Comparison of ENCODE assay signal across 9 mouse cellular contexts in genomic region chr3:131105362-131105761, GRCm38 (mm10). TPM values are rescaled to one million over a fixed set of nuclear protein-coding genes. Genes with fewer than 3 reads are reported as not detected.
A peak's percentile ranks its signal among the peaks of the same experiment; 100 is the strongest.
DNase-seq lines count a peak whose midpoint lies in the region; ATAC-seq and TF ChIP-seq lines count a peak whose summit lies in the region.
"Had no signal": no experiment of that assay in that cellular context is flagged by ENCODE, and none has a peak within 500 bp of the region (broad histone marks: within the 10 kb centered on the region; RNA-seq: fewer than 3 reads in every experiment).

No protein-coding gene starts in this region.

- 63% methylated on average over 8 of the region's 8 CpGs for WGBS in heart, embryonic 13.5 days
- WGBS in neural tube, embryonic 11.5 days: 32% methylated on average over 8 of the region's 8 CpGs
- 30% methylated on average over 8 of the region's 8 CpGs for WGBS in limb, embryonic 14.5 days

- no peak for TF ChIP-seq POLR2A in limb, embryonic 14.5 days (IDR thresholded peaks at IDR 0.05; ENCODE audit: borderline replicate concordance, extremely low read depth, insufficient read depth, insufficient read length)

- no peaks in the 10 kb centered on the region for H3K9me3 ChIP-seq in heart, embryonic 13.5 days
- no peaks in the 10 kb centered on the region for H3K9me3 ChIP-seq in neural tube, embryonic 11.5 days (ENCODE audit: control insufficient read depth, low read length)
- H3K9me3 ChIP-seq in limb, embryonic 14.5 days (ENCODE audit: control insufficient read depth, low read length): no peaks in the 10 kb centered on the region

- H3K36me3 ChIP-seq in heart, embryonic 13.5 days: no peaks in the 10 kb centered on the region
- no peaks in the 10 kb centered on the region for H3K36me3 ChIP-seq in neural tube, embryonic 11.5 days (ENCODE audit: control insufficient read depth, insufficient read depth, low read length)
- H3K36me3 ChIP-seq in limb, embryonic 14.5 days (ENCODE audit: control insufficient read depth, insufficient read depth, low read length): no peaks in the 10 kb centered on the region

- H3K27ac ChIP-seq in heart, embryonic 13.5 days (replicated peaks): no peak overlapping the region
- H3K27ac ChIP-seq in neural tube, embryonic 11.5 days (ENCODE audit: low read depth, low read length): no peak overlapping the region
- no peak overlapping the region for H3K27ac ChIP-seq in limb, embryonic 14.5 days (replicated peaks; ENCODE audit: low read depth, low read length)

- peaks cover 34% of the 10 kb centered on the region for H3K4me1 ChIP-seq in heart, embryonic 13.5 days
- peaks cover 15% of the 10 kb centered on the region for H3K4me1 ChIP-seq in neural tube, embryonic 11.5 days (ENCODE audit: control insufficient read depth, insufficient read depth, low read length)
- peaks cover 24% of the 10 kb centered on the region for H3K4me1 ChIP-seq in limb, embryonic 14.5 days (ENCODE audit: control insufficient read depth, insufficient read depth, low read length)

- H3K4me2 ChIP-seq in heart, embryonic 13.5 days: peak overlapping the region; percentile 76
- peak overlapping the region; percentile 61 for H3K4me2 ChIP-seq in neural tube, embryonic 11.5 days (ENCODE audit: low read depth)
- peak overlapping the region; percentile 91 for H3K4me2 ChIP-seq in limb, embryonic 14.5 days (replicated peaks; ENCODE audit: low read depth, low read length, severe bottlenecking)

- no peak for DNase-seq in heart, postnatal 36 days
- no peak for DNase-seq in neural tube, embryonic 11.5 days (ENCODE audit: low spot score)
- DNase-seq in neural tube, embryonic 10.5 days (ENCODE audit: extremely low spot score, low spot score): no peak
- DNase-seq in limb, embryonic 14.5 days (ENCODE audit: low spot score): no peak
- no peak for DNase-seq in ovary, postnatal 36 days (ENCODE audit: low spot score)
- no peak for DNase-seq in urinary bladder, postnatal 14 days (ENCODE audit: low spot score)
- DNase-seq in cerebellum, postnatal 10 days: no peak
- DNase-seq: gastrocnemius, postnatal 36 days had no signal

- H3K9ac ChIP-seq in heart, embryonic 13.5 days: no peak overlapping the region
- no peak overlapping the region for H3K9ac ChIP-seq in neural tube, embryonic 11.5 days (ENCODE audit: low read length)
- no peak overlapping the region for H3K9ac ChIP-seq in limb, embryonic 14.5 days (ENCODE audit: low read depth, low read length, severe bottlenecking)

- peak overlapping the region; percentile 50 for H3K4me3 ChIP-seq in heart, embryonic 13.5 days
- no peak overlapping the region for H3K4me3 ChIP-seq in neural tube, embryonic 11.5 days (ENCODE audit: low read depth, low read length)
- peak overlapping the region; percentile 42; the same call in 1 of the 2 replicates for H3K4me3 ChIP-seq in limb, embryonic 14.5 days (replicated peaks; ENCODE audit: low read length)

- peaks cover 70% of the 10 kb centered on the region for H3K27me3 ChIP-seq in heart, embryonic 13.5 days (replicated peaks)
- H3K27me3 ChIP-seq in neural tube, embryonic 11.5 days (ENCODE audit: control insufficient read depth, insufficient read depth, low read length): peaks cover 32% of the 10 kb centered on the region
- H3K27me3 ChIP-seq in limb, embryonic 14.5 days (ENCODE audit: control insufficient read depth, insufficient read depth, low read length): peaks cover 38% of the 10 kb centered on the region; the same call in 1 of the 2 replicates

- intact Hi-C loops in heart, postnatal 36 days (cut with DNase I): loop anchor here (5.0 kb wide), 1 partner anchor 288 kb away; no protein-coding TSS in a partner anchor

- ATAC-seq in heart, embryonic 13.5 days (ENCODE audit: extremely low read depth, insufficient number of reproducible peaks, low FRiP score, low TSS enrichment): no peak
- ATAC-seq in neural tube, embryonic 11.5 days (ENCODE audit: insufficient read depth, low FRiP score, low TSS enrichment): no peak
- no peak for ATAC-seq in limb, embryonic 14.5 days (ENCODE audit: low FRiP score, low read depth)

RNA-seq across cellular contexts. Expression of gene Lef1, which starts 4.9 kb away (rescaled TPM):
- polyA plus RNA-seq in heart, embryonic 13.5 days (2015; fragmentation: Nextera tagmentation; extraction: Ambion mirVana): 8.1 and 9.8 TPM in 2 replicates
- under 1 TPM; 0.19 to 0.31 TPM for total RNA-seq in heart, postnatal 36 days (2021)
- 24.7 and 25.5 TPM in 2 replicates for polyA plus RNA-seq in neural tube, embryonic 11.5 days (2014; fragmentation: Nextera tagmentation; extraction: Ambion mirVana)
- polyA plus RNA-seq in limb, embryonic 14.5 days (2012; rRNA removed): 30.8 and 41.9 TPM in 2 replicates
- 39.9 and 44.3 TPM in 2 replicates for polyA plus RNA-seq in limb, embryonic 14.5 days (2014; fragmentation: Nextera tagmentation; extraction: Ambion mirVana)
